Mouse (Mus musculus): Measurements from ENCODE around the gene Npc1l1.

The Npc1l1 gene

GRCm38 (mm10) chr11:6200570-6200969 lies 29.4 kb downstream of the Npc1l1 start:
- DNase-seq, result no peak

GRCm38 (mm10) chr11:6200087-6200569 lies 29.8 kb downstream of the Npc1l1 start, which contains the start of gene Nudcd3:
Gene Nudcd3, minus strand, starts transcription at chr11:6200415.
- DNase-seq, result peak; percentile 87

GRCm38 (mm10) chr11:6199410-6200086 lies 30.4 kb downstream of the Npc1l1 start, which contains the start of gene A730071L15Rik:
Gene A730071L15Rik, plus strand, starts transcription at chr11:6200029.
- DNase-seq, result peak; percentile 36

GRCm38 (mm10) chr11:6198449-6198848 lies 31.5 kb downstream of the Npc1l1 start:
- no peak for DNase-seq

- DNase-seq, result no peak
These were observed 33.2 kb downstream of the Npc1l1 start for GRCm38 (mm10) chr11:6196780-6197179.

GRCm38 (mm10) chr11:6187878-6188277 lies 42.1 kb downstream of the Npc1l1 start:
- peak; percentile 89 for DNase-seq

- DNase-seq, result peak; percentile 21
These were observed 42.5 kb downstream of the Npc1l1 start for GRCm38 (mm10) chr11:6187399-6187798.

GRCm38 (mm10) chr11:6184202-6184935 lies 45.6 kb downstream of the Npc1l1 start:
- peak; percentile 60 for DNase-seq

GRCm38 (mm10) chr11:6183246-6183645 lies 46.7 kb downstream of the Npc1l1 start:
- peak; percentile 62 for DNase-seq

- DNase-seq, result peak; percentile 72
These were observed 49.0 kb downstream of the Npc1l1 start for GRCm38 (mm10) chr11:6180811-6181399.

GRCm38 (mm10) chr11:6179194-6179593 lies 50.7 kb downstream of the Npc1l1 start:
- DNase-seq, result peak; percentile 59

- peak; percentile 83 for DNase-seq
These were observed 51.2 kb downstream of the Npc1l1 start for GRCm38 (mm10) chr11:6178673-6179166.

GRCm38 (mm10) chr11:6177781-6178420 lies 52.0 kb downstream of the Npc1l1 start:
- DNase-seq, result no peak

GRCm38 (mm10) chr11:6175506-6175905 lies 54.4 kb downstream of the Npc1l1 start:
- DNase-seq, result peak; percentile 36

GRCm38 (mm10) chr11:6174719-6175118 lies 55.2 kb downstream of the Npc1l1 start:
- DNase-seq, result no peak

- no peak for DNase-seq
These were observed 60.8 kb downstream of the Npc1l1 start for GRCm38 (mm10) chr11:6169041-6169663.

- no peak for DNase-seq
These were observed 63.6 kb downstream of the Npc1l1 start for GRCm38 (mm10) chr11:6166351-6166750.

- DNase-seq, result no peak
These were observed 64.4 kb downstream of the Npc1l1 start for GRCm38 (mm10) chr11:6165391-6166081.

- DNase-seq, result no peak
These were observed 65.2 kb downstream of the Npc1l1 start for GRCm38 (mm10) chr11:6164781-6165180.

- no peak for DNase-seq
These were observed 66.2 kb downstream of the Npc1l1 start for GRCm38 (mm10) chr11:6163706-6164105.

- no peak for DNase-seq
These were observed 66.9 kb downstream of the Npc1l1 start for GRCm38 (mm10) chr11:6163062-6163461.

- DNase-seq, result no peak
These were observed 68.4 kb downstream of the Npc1l1 start for GRCm38 (mm10) chr11:6161549-6161948.
